Mouse (Mus musculus) limb, embryonic 12.5 days (tissue): ENCODE measurements around the gene Kl. TPM values are rescaled to one million over a fixed set of nuclear protein-coding genes. Genes with fewer than 3 reads are reported as not detected.

Source experiments
- ATAC-seq: fragments of 200-750 bp; cut with Nextera tagmentation; 2 replicates; pipeline ENCODE4 v1.8.0; 2017; ENCODE audit warnings: low read depth, moderate TSS enrichment; ENCODE audit not compliant: insufficient number of reproducible peaks, insufficient read depth, low FRiP score, low TSS enrichment
- H3K27ac ChIP-seq: fragments of 300-500 bp; sonication (generic); 2 replicates; pipeline ENCODE4 v1.5.1; 2016; ENCODE audit warnings: mild to moderate bottlenecking, moderate library complexity
- H3K27me3 ChIP-seq: fragments of 300-500 bp; sonication (generic); 2 replicates; pipeline ENCODE4 v1.6.1; 2016; ENCODE audit warnings: mild to moderate bottlenecking, moderate library complexity
- H3K36me3 ChIP-seq: fragments of 300-500 bp; sonication (generic); 2 replicates; pipeline ENCODE4 v1.6.1; 2016; ENCODE audit warnings: mild to moderate bottlenecking, moderate library complexity
- H3K4me1 ChIP-seq: fragments of 300-500 bp; sonication (generic); replicated peaks from 2 replicates; pipeline ENCODE4 v1.6.1; 2016
- H3K4me2 ChIP-seq: fragments of 300-500 bp; sonication (generic); 2 replicates; pipeline ENCODE4 v1.6.1; 2016; ENCODE audit warnings: mild to moderate bottlenecking, moderate library complexity
- H3K4me3 ChIP-seq: fragments of 300-500 bp; sonication (generic); replicated peaks from 2 replicates; pipeline ENCODE4 v1.5.1; 2016; ENCODE audit warnings: mild to moderate bottlenecking
- H3K9ac ChIP-seq: fragments of 300-500 bp; sonication (generic); replicated peaks from 2 replicates; pipeline ENCODE4 v1.6.1; 2016; ENCODE audit warnings: mild to moderate bottlenecking, moderate library complexity
- H3K9me3 ChIP-seq: fragments of 300-500 bp; sonication (generic); 2 replicates; pipeline ENCODE4 v1.6.1; 2016; ENCODE audit warnings: mild to moderate bottlenecking, moderate library complexity
- WGBS: fragments of 180-500 bp; shearing (Covaris S2); methylation state at CpG from one replicate; pipeline ENCODE4 v1.1.7; 2016; 5-methylcytosine and 5-hydroxymethylcytosine counted together
- polyA plus RNA-seq: library from polyadenylated mRNA; unstranded; fragments of >200 nt; fragmentation: Nextera tagmentation; extraction: Ambion mirVana; gene quantifications from 2 replicates; pipeline ENCODE4 v1.2.1, GENCODE M21; 2016

Gene Kl
- polyA plus RNA-seq, 1 experiment from 2014 or later: 0.21 TPM

DNA sequence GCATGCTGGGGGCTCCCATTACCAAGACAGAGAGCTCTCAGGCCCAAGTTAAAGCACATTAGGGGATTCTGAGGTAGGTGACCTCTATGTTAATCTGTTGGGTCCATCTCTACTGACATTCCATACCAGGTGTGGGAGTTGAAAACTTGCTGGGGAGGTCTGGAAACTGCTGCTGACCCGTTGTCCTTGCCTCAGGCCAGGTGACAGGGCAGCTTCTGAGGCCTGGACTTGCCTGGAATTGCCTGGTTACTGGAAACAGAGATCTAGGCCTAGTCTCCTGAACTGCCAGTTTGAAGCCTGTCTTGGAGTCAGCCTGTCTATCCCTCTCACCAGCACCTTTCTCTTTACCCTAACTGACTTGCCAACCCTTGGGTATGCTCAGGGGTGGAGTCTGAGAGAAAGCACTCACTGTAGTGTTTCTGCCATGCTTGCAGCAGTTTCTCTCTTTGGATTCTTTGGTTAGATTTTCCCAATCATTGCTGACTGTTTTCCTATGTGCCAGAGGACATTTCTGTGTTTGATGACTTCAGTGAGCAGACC lies 51.9 kb downstream of the Kl start:
- Histone ChIP-seq H3K9ac (no peak overlapping the region), H3K4me1 (no peaks in the 10 kb centered on the region), H3K9me3 (no peaks in the 10 kb centered on the region), H3K4me2 (no peak overlapping the region), H3K27ac (no peak overlapping the region), H3K4me3 (no peak overlapping the region), H3K36me3 (no peaks in the 10 kb centered on the region), H3K27me3 (no peaks in the 10 kb centered on the region)
- 65% methylated on average over 1 of the region's 1 CpGs for WGBS
- no peak for ATAC-seq

- Histone ChIP-seq H3K36me3 (no peaks in the 10 kb centered on the region), H3K27ac (peak overlapping the region; percentile 35; the same call in 1 of the 2 replicates), H3K4me1 (peaks cover 22% of the 10 kb centered on the region), H3K4me2 (no peak overlapping the region; the same call in 1 of the 2 replicates), H3K9ac (no peak overlapping the region), H3K4me3 (no peak overlapping the region), H3K9me3 (peaks cover 11% of the 10 kb centered on the region), H3K27me3 (no peaks in the 10 kb centered on the region)
- WGBS: 79% methylated on average over 5 of the region's 5 CpGs
- no peak for ATAC-seq
Observed at GRCm38 (mm10) chr5:151018450-151018849, 66.0 kb downstream of the Kl start.

- Histone ChIP-seq H3K4me2 (no peak overlapping the region; the same call in 1 of the 2 replicates), H3K4me1 (peaks cover 27% of the 10 kb centered on the region), H3K9ac (no peak overlapping the region), H3K9me3 (peaks cover 11% of the 10 kb centered on the region), H3K36me3 (no peaks in the 10 kb centered on the region), H3K27me3 (no peaks in the 10 kb centered on the region), H3K4me3 (no peak overlapping the region), H3K27ac (peak overlapping the region; percentile 35; the same call in 1 of the 2 replicates)
- no peak for ATAC-seq
- 39% methylated on average over 5 of the region's 5 CpGs for WGBS
Observed at GRCm38 (mm10) chr5:151018959-151019358, 66.6 kb downstream of the Kl start.

DNA sequence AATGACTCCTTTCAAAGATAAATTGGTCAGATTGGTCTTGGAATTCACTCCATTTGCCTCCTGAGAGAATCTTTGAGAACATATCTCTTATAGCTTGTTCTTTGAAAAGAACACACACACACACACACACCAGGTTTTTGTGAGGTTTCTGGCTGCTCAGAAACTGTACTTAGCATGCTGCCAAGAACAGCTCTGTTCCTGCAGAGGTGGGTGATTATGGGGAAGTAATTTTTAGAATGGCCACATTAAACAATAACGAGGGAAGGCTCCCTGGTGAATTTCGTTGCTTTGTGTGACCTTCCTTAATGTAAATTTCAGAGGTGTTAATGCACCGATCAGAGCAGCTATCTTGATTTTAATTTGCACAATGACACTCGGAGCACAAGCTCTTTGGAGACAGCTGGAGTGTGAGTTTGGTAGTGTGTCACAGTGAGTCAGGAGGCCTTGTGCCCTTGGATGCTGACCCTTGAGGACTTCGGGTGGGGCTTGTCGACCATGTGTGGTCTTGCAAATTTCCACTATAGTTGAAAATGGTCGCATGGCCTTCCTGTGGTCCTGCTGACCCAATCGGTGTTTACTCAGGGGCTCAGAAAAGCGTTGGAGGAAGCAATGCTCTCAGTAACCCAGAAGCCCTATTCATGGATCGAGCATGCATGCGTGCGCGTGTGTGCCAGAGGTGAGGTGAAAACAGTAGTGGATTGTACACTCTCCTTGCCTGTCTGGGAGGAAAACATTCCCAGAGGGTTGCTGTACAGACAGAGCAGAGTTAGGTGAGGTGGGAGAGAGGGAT lies 67.8 kb downstream of the Kl start:
- Histone ChIP-seq H3K4me1 (peaks cover 29% of the 10 kb centered on the region), H3K9me3 (peaks cover under 1% of the 10 kb centered on the region; the same call in 1 of the 2 replicates), H3K27ac (peak overlapping the region; percentile 35; the same call in 1 of the 2 replicates), H3K27me3 (no peaks in the 10 kb centered on the region), H3K4me3 (no peak overlapping the region), H3K9ac (no peak overlapping the region), H3K36me3 (no peaks in the 10 kb centered on the region), H3K4me2 (no peak overlapping the region)
- 61% methylated on average over 13 of the region's 13 CpGs for WGBS
- ATAC-seq: no peak

- Histone ChIP-seq H3K27me3 (no peaks in the 10 kb centered on the region), H3K4me2 (no peak overlapping the region), H3K27ac (no peak overlapping the region), H3K9ac (no peak overlapping the region), H3K36me3 (no peaks in the 10 kb centered on the region), H3K4me3 (no peak overlapping the region), H3K4me1 (peaks cover 29% of the 10 kb centered on the region), H3K9me3 (no peaks in the 10 kb centered on the region)
- ATAC-seq: no peak
- WGBS: 79% methylated on average over 14 of the region's 14 CpGs
Observed at GRCm38 (mm10) chr5:151020831-151021230, 68.4 kb downstream of the Kl start.

GRCm38 (mm10) chr5:151022026-151022425 lies 69.6 kb downstream of the Kl start:
- no peak overlapping the region for H3K9ac ChIP-seq
- no peaks in the 10 kb centered on the region for H3K36me3 ChIP-seq
- H3K27ac ChIP-seq: no peak overlapping the region
- no peak overlapping the region for H3K4me2 ChIP-seq
- H3K9me3 ChIP-seq: no peaks in the 10 kb centered on the region
- H3K27me3 ChIP-seq: no peaks in the 10 kb centered on the region
- H3K4me1 ChIP-seq: peaks cover 32% of the 10 kb centered on the region
- WGBS: 87% methylated on average over 7 of the region's 7 CpGs
- ATAC-seq: no peak
- no peak overlapping the region for H3K4me3 ChIP-seq

DNA sequence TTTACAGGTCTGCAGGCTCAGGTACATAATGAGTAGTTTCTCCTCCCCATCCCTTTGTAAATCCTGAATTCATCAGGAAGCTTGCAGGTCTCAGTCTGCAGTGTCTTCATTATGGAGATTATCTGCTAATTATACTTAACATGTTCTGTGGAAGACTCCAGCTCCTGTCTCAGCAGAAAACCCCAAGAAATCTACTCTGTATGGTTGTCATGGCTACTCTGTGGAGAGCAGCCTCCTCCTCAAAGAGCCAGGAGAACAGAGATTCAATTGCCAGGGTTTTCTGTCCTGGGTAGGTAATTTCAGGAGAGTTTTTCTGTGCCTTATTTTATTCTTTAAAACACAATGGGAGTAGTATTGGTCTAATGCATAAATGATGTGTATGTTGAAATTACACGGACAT lies 70.5 kb downstream of the Kl start:
- Histone ChIP-seq H3K27me3 (no peaks in the 10 kb centered on the region), H3K36me3 (no peaks in the 10 kb centered on the region), H3K4me2 (no peak overlapping the region), H3K9me3 (no peaks in the 10 kb centered on the region), H3K9ac (no peak overlapping the region), H3K27ac (0 out of 2 replicates have a peak overlapping the region, but pooled peaks have one; percentile 75), H3K4me1 (peaks cover 40% of the 10 kb centered on the region), H3K4me3 (no peak overlapping the region)
- ATAC-seq: no peak
- 38% methylated on average over 1 of the region's 1 CpGs for WGBS

DNA sequence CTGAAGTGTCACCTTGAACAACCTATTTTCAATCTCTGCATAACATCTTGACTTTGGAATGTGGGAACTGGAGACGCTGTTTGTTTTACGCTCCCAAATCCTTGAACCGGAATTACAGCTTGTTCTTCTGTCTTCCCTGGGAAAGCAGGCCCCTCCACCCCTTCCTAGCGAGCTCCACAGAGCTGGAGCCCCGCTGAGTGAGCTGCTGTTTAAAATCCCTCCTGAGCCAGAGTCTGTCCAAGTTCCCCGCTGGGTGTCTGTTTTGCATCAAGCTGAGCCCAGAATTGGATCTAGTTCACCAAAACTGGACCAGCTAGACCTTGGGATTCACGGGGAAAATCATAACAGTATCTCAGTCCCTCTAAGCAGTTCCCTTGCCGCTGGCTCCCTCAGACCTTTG lies 71.1 kb downstream of the Kl start:
- Histone ChIP-seq H3K9me3 (no peaks in the 10 kb centered on the region), H3K9ac (no peak overlapping the region), H3K27ac (peak overlapping the region; percentile 75), H3K4me2 (peak overlapping the region; percentile 29), H3K27me3 (no peaks in the 10 kb centered on the region), H3K4me3 (no peak overlapping the region), H3K4me1 (peaks cover 38% of the 10 kb centered on the region), H3K36me3 (no peaks in the 10 kb centered on the region)
- ATAC-seq: no peak
- whole genome bisulfite sequencing: 6% methylated on average over 8 of the region's 8 CpGs

GRCm38 (mm10) chr5:151024483-151024882 lies 72.1 kb downstream of the Kl start:
- Histone ChIP-seq H3K4me1 (peaks cover 28% of the 10 kb centered on the region), H3K4me3 (no peak overlapping the region), H3K27me3 (no peaks in the 10 kb centered on the region), H3K27ac (no peak overlapping the region), H3K9me3 (no peaks in the 10 kb centered on the region), H3K36me3 (no peaks in the 10 kb centered on the region), H3K4me2 (no peak overlapping the region), H3K9ac (no peak overlapping the region)
- 56% methylated on average over 2 of the region's 2 CpGs for WGBS
- no peak for ATAC-seq

- Histone ChIP-seq H3K27ac (peak overlapping the region; percentile 37; the same call in 1 of the 2 replicates), H3K4me1 (peaks cover 32% of the 10 kb centered on the region)
- 87% methylated on average over 4 of the region's 4 CpGs for WGBS
Observed at GRCm38 (mm10) chr5:151026069-151026468, 73.7 kb downstream of the Kl start.

GRCm38 (mm10) chr5:151027171-151027570 lies 74.8 kb downstream of the Kl start:
- Histone ChIP-seq H3K27me3 (no peaks in the 10 kb centered on the region), H3K36me3 (no peaks in the 10 kb centered on the region), H3K27ac (peak overlapping the region; percentile 37; the same call in 1 of the 2 replicates), H3K4me2 (no peak overlapping the region), H3K4me3 (no peak overlapping the region), H3K9ac (no peak overlapping the region), H3K9me3 (no peaks in the 10 kb centered on the region), H3K4me1 (peaks cover 32% of the 10 kb centered on the region)
- 18% methylated on average over 7 of the region's 7 CpGs for WGBS
- ATAC-seq: peak; percentile 82

More at GRCm38 (mm10) chr5:151026069-151026468, 73.7 kb downstream of the Kl start:
- H3K27me3 ChIP-seq: no peaks in the 10 kb centered on the region
- no peaks in the 10 kb centered on the region for H3K36me3 ChIP-seq
- no peak overlapping the region for H3K4me2 ChIP-seq
- H3K4me3 ChIP-seq: no peak overlapping the region
- no peaks in the 10 kb centered on the region for H3K9me3 ChIP-seq
- ATAC-seq: no peak
- H3K9ac ChIP-seq: no peak overlapping the region
